Mouse (Mus musculus): Measurements from ENCODE around the gene Fgf12.

- TF ChIP-seq CTCF (IDR thresholded peaks at IDR 0.05; ENCODE audit: low read depth, low read length) (no peak), POLR2A (IDR thresholded peaks at IDR 0.05; ENCODE audit: extremely low read depth, insufficient read depth, low read length) (no peak)
Measured at GRCm38 (mm10) chr16:28389114-28389513, 363.8 kb downstream of the Fgf12 start.
